Mouse (Mus musculus) frontal cortex, adult 2 months (tissue): ENCODE measurements around the gene Inha. TPM values are rescaled to one million over a fixed set of nuclear protein-coding genes. Genes with fewer than 3 reads are reported as not detected.

ENCODE experiments used
- DNase-seq, 2 experiments: peaks; one replicate each; pipeline ENCODE4 v3.0.0; 2022; ENCODE audit warnings: low spot score in 1 of 2; ENCODE audit errors: extremely low spot score in 1 of 2
- polyA plus RNA-seq: library from polyadenylated mRNA; depleted of rRNA; stranded (reverse); fragments of >200 nt; gene quantifications from 2 replicates; pipeline ENCODE4 v1.2.3, GENCODE M21; 2012

The Inha gene
- polyA plus RNA-seq, 1 experiment, result 80.9 TPM

DNA sequence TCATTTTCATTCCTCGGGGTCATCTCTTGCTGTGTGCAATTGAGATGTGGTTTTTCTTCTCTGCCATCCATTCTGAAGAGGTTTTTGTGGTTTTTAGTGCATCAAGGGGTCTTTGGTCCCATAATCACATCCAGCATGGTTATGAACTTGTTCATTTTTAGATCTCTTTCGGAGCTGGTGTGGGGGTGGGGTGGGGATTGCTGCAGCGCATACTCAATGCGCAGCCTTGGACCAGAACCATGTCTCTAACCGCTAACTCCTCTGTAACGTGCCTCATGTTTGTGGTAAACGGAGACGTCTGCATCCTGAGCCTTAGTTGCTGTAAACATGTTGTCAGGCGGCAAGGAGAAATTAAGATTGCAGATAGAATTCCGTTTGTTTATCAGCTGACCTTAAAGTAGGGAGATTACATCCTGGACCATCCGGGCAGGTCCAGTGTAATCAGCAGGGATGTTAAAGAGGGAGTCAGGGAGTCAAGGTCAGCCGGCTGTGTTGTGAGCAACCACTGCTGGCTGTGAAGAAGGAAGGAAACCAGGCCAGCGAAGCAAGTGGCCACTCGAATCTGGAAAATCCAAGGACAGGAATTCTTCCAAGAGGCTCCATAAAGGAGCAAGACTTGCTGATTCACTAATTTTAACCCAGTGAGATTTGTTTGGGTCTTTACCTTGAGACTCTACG, 10.0 kb downstream of the Inha start:
- DNase-seq, result no peak

- no peak for DNase-seq
These were observed 11.1 kb downstream of the Inha start for GRCm38 (mm10) chr1:75517984-75518383.

GRCm38 (mm10) chr1:75518427-75518826, 11.6 kb downstream of the Inha start:
- DNase-seq, result no peak

DNA sequence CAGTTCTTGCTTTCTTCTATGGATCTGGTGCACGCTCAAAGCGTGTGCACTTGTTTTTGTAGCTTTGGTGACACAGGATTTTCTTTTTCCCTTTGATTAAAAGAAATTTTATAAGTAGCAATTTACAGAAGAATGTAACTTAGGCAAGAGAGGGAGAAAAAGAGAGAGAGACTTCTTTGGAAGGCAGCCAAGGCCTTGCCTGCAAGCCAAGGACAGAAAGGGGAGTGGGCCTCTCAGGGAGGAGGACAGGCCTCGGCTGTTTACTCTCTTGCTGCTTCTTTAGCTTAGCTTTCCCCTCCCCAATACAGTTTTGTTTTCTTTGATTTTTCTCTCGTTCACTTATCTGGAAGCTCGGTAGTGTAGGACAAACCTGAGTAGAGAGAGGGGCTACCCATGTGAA, 12.7 kb downstream of the Inha start:
- no peak for DNase-seq

- DNase-seq, result peak; percentile 88 to 93
These were observed 14.6 kb downstream of the Inha start, which contains the start of gene Stk11ip for GRCm38 (mm10) chr1:75521321-75522031. Gene Stk11ip, plus strand, starts transcription at chr1:75521529.

DNA sequence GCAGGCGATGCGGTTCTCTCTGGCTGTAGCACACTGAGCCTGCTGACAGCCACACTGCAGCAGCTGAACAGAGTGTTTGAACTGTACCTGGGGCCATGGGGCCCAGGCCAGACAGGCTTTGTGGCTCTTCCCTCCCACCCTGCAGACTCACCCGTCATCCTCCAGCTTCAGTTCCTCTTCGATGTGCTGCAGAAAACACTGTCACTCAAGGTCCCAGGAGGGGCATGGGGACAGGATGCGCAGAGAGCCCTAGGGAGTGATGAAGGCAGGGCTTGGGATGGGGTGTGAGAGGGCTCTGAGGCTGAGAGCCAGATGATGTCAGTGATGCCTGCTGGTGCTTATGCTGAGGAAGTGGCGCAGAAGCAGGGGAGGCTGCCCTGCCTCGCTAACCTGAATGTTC, 17.8 kb downstream of the Inha start:
- DNase-seq, result no peak

DNA sequence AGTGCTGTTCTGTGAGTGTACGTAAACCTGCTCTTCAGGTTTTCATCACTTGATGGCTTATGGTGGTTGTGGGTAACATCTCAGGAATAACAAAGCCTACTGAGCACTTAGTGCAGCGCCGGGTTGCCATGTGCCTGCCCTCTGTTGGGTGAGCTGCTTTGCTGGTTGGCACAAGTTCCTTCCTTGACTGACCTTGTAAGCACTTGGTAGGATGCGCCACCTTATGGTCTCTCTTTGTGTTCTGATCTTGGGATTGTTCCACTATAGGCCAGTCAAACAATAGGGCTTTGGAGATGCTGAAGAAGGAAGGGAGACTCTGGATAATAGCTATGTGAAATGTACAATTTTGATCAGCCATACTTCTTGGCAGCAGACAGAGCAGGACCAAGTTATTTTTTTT, 23.7 kb downstream of the Inha start:
- no peak for DNase-seq

- no peak for DNase-seq
These were observed 25.6 kb downstream of the Inha start for GRCm38 (mm10) chr1:75532280-75533172.

- no peak for DNase-seq
These were observed 26.7 kb downstream of the Inha start for GRCm38 (mm10) chr1:75533325-75534252.

DNA sequence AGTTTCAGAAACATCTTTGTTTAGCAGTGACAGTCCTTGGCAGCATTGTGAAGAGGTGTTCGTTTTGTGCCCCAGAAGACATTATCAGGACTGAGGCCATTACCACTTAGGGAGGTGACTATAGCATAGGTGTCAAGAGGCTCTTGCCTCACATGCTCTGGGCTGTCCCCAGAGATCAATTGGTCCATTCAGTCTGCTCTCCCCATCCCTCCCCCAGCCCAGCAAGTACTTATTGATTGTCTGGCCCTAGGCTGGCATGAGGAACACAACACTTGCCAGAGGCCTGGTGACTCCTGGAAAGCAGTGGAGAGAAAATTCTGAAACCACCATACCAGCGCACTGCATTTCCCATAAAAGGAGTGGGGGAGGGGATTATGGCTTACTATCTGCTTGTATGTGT, 30.7 kb downstream of the Inha start:
- no peak for DNase-seq

DNA sequence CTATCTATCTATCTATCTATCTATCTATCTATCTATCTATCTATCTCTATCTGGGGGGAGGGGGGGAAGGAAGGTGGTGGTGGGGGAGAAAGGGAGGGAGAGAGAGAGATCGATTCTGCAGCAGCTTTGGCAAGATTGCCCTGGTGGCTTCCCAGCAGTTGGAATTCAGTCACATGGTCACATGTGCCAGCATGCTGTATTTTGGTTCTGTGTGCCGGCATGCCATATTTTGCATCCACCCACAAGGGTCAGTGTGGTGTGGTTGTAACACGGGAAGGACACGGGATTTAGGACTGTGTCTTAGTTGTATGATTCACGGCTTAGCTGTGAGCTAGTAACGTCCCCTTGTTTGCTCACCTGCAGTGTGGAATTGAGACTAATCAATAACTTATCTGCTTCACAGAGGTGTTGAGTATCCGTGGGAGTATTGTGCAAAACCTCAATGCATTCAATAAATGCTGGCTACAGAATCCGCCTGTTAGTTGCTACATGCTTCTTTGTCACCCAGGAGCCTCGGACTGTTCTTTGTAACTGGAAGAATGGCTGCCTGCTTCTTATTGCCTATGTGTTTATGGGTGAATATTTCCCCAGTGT, 31.8 kb downstream of the Inha start:
- no peak for DNase-seq

GRCm38 (mm10) chr1:75541496-75541895, 34.6 kb downstream of the Inha start:
- no peak for DNase-seq

DNA sequence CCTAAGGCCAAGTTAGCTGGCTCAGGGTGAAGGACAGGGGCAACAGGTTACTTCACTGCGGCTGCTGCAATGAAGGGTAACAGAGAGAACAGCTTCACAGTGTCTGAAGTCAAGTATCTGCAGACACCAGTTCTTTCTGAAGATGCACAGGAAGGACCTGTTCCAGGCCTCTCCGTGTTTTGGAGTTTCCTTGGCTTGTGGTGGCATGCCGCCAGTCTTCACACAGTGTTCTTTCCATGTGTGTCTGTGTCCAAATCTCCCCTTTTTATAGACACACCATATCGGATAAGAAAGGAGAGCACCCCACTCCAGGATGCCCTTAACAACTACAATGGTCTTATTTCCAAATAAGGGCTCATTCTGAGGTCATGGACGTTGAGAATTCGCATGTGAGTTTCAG, 37.5 kb downstream of the Inha start:
- no peak for DNase-seq

- DNase-seq, result peak in 1 of 2 experiments; percentile 72
These were observed 39.4 kb downstream of the Inha start, which contains the start of gene Slc4a3 for GRCm38 (mm10) chr1:75545965-75546956. Gene Slc4a3, plus strand, starts transcription at chr1:75546266.

DNA sequence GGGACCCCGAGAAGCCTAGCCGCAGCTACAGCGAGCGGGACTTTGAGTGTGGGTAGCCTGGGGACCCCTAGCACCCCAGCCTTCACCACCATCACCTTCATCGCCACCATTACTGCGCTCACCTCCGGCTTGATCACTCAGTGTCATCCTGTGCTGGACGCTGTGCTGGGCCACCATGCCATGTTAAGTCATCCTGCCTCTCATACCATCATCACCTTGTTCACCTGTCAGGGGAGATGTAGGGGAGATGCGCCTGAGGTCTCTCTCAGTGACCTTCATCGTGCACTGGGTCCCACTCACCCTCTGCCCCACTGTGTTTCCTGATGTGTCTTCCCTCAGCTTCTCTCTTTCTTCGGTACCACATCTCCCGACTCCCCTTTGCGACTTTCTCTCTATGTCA, 40.5 kb downstream of the Inha start:
- no peak for DNase-seq

DNA sequence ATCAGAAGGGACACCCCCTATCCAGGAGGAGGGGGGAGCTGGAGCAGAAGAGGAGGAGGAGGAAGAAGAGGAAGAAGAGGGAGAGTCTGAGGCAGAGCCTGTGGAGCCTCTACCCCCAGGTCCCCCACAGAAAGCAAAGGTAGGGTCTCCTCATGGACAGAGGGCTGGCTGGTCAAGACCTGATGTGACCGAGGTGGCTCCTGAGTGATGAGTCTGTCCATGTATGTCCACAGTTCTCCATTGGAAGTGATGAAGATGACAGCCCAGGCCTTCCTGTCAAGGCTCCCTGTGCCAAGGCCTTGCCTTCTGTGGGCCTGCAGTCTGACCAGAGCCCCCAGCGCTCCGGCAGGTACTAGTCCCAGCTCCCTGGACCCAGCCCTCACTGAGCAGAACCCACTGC, 41.2 kb downstream of the Inha start:
- DNase-seq, result no peak

DNA sequence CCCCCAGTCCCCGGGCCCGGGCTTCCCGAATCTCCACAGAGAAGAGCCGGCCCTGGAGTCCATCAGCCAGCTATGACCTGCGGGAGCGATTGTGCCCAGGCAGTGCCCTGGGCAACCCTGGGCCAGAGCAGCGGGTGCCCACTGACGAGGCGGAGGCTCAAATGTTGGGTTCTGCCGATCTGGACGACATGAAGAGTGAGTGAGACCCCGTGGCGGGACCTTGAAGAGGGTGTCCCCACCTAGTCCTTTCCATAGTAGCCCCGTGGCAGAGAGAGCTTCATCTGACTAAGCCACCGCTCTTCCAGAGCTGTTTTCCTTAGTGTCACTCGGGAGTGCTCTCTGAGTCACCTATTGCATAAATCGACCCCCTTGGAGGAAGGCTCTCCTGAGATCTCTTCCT, 42.0 kb downstream of the Inha start:
- DNase-seq, result no peak
